ENCODE assay signal across 10 mouse cellular contexts in the genomic region with DNA sequence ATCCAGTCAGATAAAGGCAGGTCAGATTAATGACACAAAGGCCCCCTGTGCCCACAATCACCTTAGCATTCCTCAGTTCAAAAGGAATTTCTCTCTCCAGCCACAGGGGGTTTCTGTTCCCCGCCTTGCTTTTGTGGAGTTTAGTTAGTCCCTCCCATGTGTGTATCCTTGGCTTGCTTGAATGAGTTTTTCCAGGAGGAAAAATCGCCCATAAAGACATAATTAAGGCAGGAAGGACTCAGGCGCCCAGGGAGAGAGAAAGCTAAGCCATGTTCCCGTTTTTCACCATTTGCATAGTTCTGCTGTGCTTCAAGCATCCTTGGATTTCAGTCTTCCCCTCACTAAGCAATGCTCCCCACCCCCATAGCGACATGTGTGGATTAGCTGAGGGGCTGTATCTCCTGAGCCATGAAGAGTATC.
DNase-seq lines count a peak whose midpoint lies in the region; ATAC-seq and TF ChIP-seq lines count a peak whose summit lies in the region.
"Had no signal": no experiment of that assay in that cellular context is flagged by ENCODE, and none has a peak within 500 bp of the region (broad histone marks: within the 10 kb centered on the region; RNA-seq: fewer than 3 reads in every experiment).

No protein-coding gene starts in this region.

- H3K4me1 ChIP-seq in forebrain, embryonic 10.5 days: peaks cover 69% of the 10 kb centered on the region
- peaks cover 10% of the 10 kb centered on the region; the same call in 1 of the 2 replicates for H3K4me1 ChIP-seq in forebrain, postnatal 0 days (ENCODE audit: insufficient read depth)
- peaks cover 42% of the 10 kb centered on the region for H3K4me1 ChIP-seq in forebrain, embryonic 15.5 days
- H3K4me1 ChIP-seq in limb, embryonic 14.5 days (ENCODE audit: control insufficient read depth, insufficient read depth, low read length): peaks cover 31% of the 10 kb centered on the region

- no peak for TF ChIP-seq POLR2A in brain, embryonic 14.5 days (IDR thresholded peaks at IDR 0.05; ENCODE audit: borderline replicate concordance, extremely low read depth, insufficient read depth, insufficient read length, poor library complexity, severe bottlenecking)
- no peak for TF ChIP-seq POLR2A in limb, embryonic 14.5 days (IDR thresholded peaks at IDR 0.05; ENCODE audit: borderline replicate concordance, extremely low read depth, insufficient read depth, insufficient read length)

- no peaks in the 10 kb centered on the region for H3K36me3 ChIP-seq in forebrain, embryonic 10.5 days (replicated peaks)
- H3K36me3 ChIP-seq in forebrain, postnatal 0 days (ENCODE audit: insufficient read depth): no peaks in the 10 kb centered on the region
- no peaks in the 10 kb centered on the region for H3K36me3 ChIP-seq in forebrain, embryonic 15.5 days
- H3K36me3 ChIP-seq in limb, embryonic 14.5 days (ENCODE audit: control insufficient read depth, insufficient read depth, low read length): no peaks in the 10 kb centered on the region
- H3K36me3 ChIP-seq: stomach, embryonic 15.5 days had no signal

- peak overlapping the region; percentile 84 for H3K27ac ChIP-seq in forebrain, embryonic 10.5 days
- no peak overlapping the region for H3K27ac ChIP-seq in forebrain, postnatal 0 days (ENCODE audit: low read depth, low read length)
- H3K27ac ChIP-seq in forebrain, embryonic 15.5 days (replicated peaks): peak overlapping the region; percentile 5; the same call in 1 of the 2 replicates
- H3K27ac ChIP-seq in limb, embryonic 14.5 days (replicated peaks; ENCODE audit: low read depth, low read length): peak overlapping the region; percentile 27; the same call in 1 of the 2 replicates
- H3K27ac ChIP-seq: stomach, embryonic 15.5 days had no signal

- WGBS in forebrain, embryonic 10.5 days: 2% methylated on average over 5 of the region's 5 CpGs
- WGBS in forebrain, postnatal 0 days: 6% methylated on average over 5 of the region's 5 CpGs
- WGBS in forebrain, embryonic 15.5 days: 7% methylated on average over 5 of the region's 5 CpGs
- 6% methylated on average over 5 of the region's 5 CpGs for WGBS in limb, embryonic 14.5 days

- no peak overlapping the region for H3K4me2 ChIP-seq in forebrain, postnatal 0 days (ENCODE audit: low read depth)
- no peak overlapping the region; the same call in 1 of the 2 replicates for H3K4me2 ChIP-seq in forebrain, embryonic 15.5 days (replicated peaks)
- H3K4me2 ChIP-seq in limb, embryonic 14.5 days (replicated peaks; ENCODE audit: low read depth, low read length, severe bottlenecking): no peak overlapping the region
- H3K4me2 ChIP-seq: stomach, embryonic 15.5 days had no signal

- ATAC-seq in forebrain, postnatal 0 days: no peak
- ATAC-seq in forebrain, embryonic 15.5 days (replicated peaks): no peak
- ATAC-seq in limb, embryonic 14.5 days (ENCODE audit: low FRiP score, low read depth): no peak
- ATAC-seq in cerebellum, adult (ENCODE audit: insufficient number of reproducible peaks, low FRiP score, low TSS enrichment): no peak

- TF ChIP-seq CTCF in forebrain, postnatal 0 days (IDR thresholded peaks at IDR 0.05; ENCODE audit: low read depth): no peak
- TF ChIP-seq CTCF in brain, embryonic 14.5 days (IDR thresholded peaks at IDR 0.05; ENCODE audit: borderline replicate concordance, extremely low read depth, insufficient read depth, insufficient read length): no peak

- DNase-seq in forebrain, embryonic 10.5 days (ENCODE audit: extremely low spot score, low spot score): peak; percentile 61
- DNase-seq in forebrain, postnatal 0 days: no peak
- peak; percentile 84 for DNase-seq in brain, embryonic 14.5 days (ENCODE audit: low read depth)
- DNase-seq in limb, embryonic 14.5 days (ENCODE audit: low spot score): no peak
- no peak for DNase-seq in adrenal gland, adult 8-10 months
- DNase-seq in left cerebral cortex, adult 9 months (ENCODE audit: low spot score in 2 of 2): no peak
- DNase-seq: heart, postnatal 14 days had no signal

- no peaks in the 10 kb centered on the region for H3K9me3 ChIP-seq in forebrain, embryonic 10.5 days
- H3K9me3 ChIP-seq in forebrain, postnatal 0 days (ENCODE audit: low read length): no peaks in the 10 kb centered on the region
- H3K9me3 ChIP-seq in forebrain, embryonic 15.5 days: no peaks in the 10 kb centered on the region
- no peaks in the 10 kb centered on the region for H3K9me3 ChIP-seq in limb, embryonic 14.5 days (ENCODE audit: control insufficient read depth, low read length)
- H3K9me3 ChIP-seq: stomach, embryonic 15.5 days had no signal

- peak overlapping the region; percentile 16 for H3K4me3 ChIP-seq in forebrain, embryonic 10.5 days
- H3K4me3 ChIP-seq in forebrain, postnatal 0 days (ENCODE audit: low read depth, low read length): no peak overlapping the region
- no peak overlapping the region for H3K4me3 ChIP-seq in forebrain, embryonic 15.5 days
- H3K4me3 ChIP-seq in limb, embryonic 14.5 days (replicated peaks; ENCODE audit: low read length): no peak overlapping the region
- H3K4me3 ChIP-seq: stomach, embryonic 15.5 days had no signal

- H3K27me3 ChIP-seq in forebrain, embryonic 10.5 days (ENCODE audit: poor library complexity, severe bottlenecking): no peaks in the 10 kb centered on the region
- no peaks in the 10 kb centered on the region for H3K27me3 ChIP-seq in forebrain, postnatal 0 days (ENCODE audit: insufficient read depth, low read length)
- H3K27me3 ChIP-seq in forebrain, embryonic 15.5 days: no peaks in the 10 kb centered on the region
- H3K27me3 ChIP-seq in limb, embryonic 14.5 days (ENCODE audit: control insufficient read depth, insufficient read depth, low read length): no peaks in the 10 kb centered on the region
- H3K27me3 ChIP-seq: stomach, embryonic 15.5 days had no signal

- no peak overlapping the region for H3K9ac ChIP-seq in forebrain, postnatal 0 days
- H3K9ac ChIP-seq in forebrain, embryonic 15.5 days (replicated peaks): no peak overlapping the region; the same call in 1 of the 2 replicates
- no peak overlapping the region for H3K9ac ChIP-seq in limb, embryonic 14.5 days (ENCODE audit: low read depth, low read length, severe bottlenecking)
- H3K9ac ChIP-seq: stomach, embryonic 15.5 days had no signal

Comparison
In these comparisons a context has a peak if more than half of its experiments do, and no peak if none do; other contexts are left out.
1. DNase-seq: peak in forebrain, embryonic 10.5 days (single experiment) and brain, embryonic 14.5 days (single experiment); none in forebrain, postnatal 0 days (single experiment), limb, embryonic 14.5 days (single experiment), adrenal gland, adult 8-10 months (single experiment) and left cerebral cortex, adult 9 months (0 of 2).